Mouse (Mus musculus) liver, adult 2 months (tissue): ENCODE data around the gene Actrt3.

Experiments
- CTCF ChIP-seq: fragments of 200-500 bp; IDR thresholded peaks from 2 replicates; pipeline ENCODE4 v1.5.1; 2011; ENCODE audit warnings: low read depth, low read length, control low read depth
- POLR2A ChIP-seq: fragments of 200-500 bp; IDR thresholded peaks from 2 replicates; pipeline ENCODE4 v1.6.1; 2011; ENCODE audit warnings: low read length, control low read depth; ENCODE audit not compliant: insufficient read depth; ENCODE audit errors: extremely low read depth

DNA sequence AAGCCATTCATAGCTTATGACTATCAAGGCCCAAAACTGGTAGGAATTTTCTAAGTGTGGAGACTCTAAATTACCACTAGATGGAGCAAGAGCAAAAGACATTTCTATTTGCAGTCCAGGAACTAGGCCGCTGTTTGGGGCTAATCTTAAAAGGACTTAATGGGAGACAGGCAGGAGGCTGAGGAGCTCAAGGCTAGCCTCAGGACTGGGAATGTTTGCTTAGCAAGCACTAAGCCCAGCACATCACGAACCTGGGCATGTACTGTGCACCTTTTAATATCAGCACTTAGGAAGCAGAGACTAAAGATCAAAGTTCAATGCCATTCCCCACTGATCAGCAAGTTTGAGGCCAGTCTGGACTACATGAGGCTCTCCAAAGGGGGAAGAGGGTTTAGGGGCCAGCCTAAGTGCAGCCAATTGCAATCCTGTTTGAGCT, 7.3 kb downstream of the Actrt3 start:
- no peak for TF ChIP-seq POLR2A
- no peak for TF ChIP-seq CTCF
